ENCODE assay signal across 24 mouse cellular contexts in genomic region chr4:153632551-153632950, GRCm38 (mm10).
DNase-seq lines count a peak whose midpoint lies in the region; ATAC-seq and TF ChIP-seq lines count a peak whose summit lies in the region.
"Had no signal": no experiment of that assay in that cellular context is flagged by ENCODE, and none has a peak within 500 bp of the region (broad histone marks: within the 10 kb centered on the region; RNA-seq: fewer than 3 reads in every experiment).

No protein-coding gene starts in this region.

- no peaks in the 10 kb centered on the region for H3K27me3 ChIP-seq in forebrain, embryonic 16.5 days (replicated peaks; ENCODE audit: control insufficient read depth, insufficient read depth, low read length)
- H3K27me3 ChIP-seq in forebrain, embryonic 14.5 days (replicated peaks; ENCODE audit: control insufficient read depth, insufficient read depth, low read length), result no peaks in the 10 kb centered on the region
- no peaks in the 10 kb centered on the region; the same call in 1 of the 2 replicates for H3K27me3 ChIP-seq in midbrain, embryonic 15.5 days (replicated peaks)
- H3K27me3 ChIP-seq in midbrain, embryonic 16.5 days (ENCODE audit: control insufficient read depth, insufficient read depth, low read depth, low read length), result no peaks in the 10 kb centered on the region
- no peaks in the 10 kb centered on the region for H3K27me3 ChIP-seq in ES-Bruce4 (ENCODE audit: control insufficient read depth, insufficient read depth, low read length, poor library complexity, severe bottlenecking)
- no peaks in the 10 kb centered on the region for H3K27me3 ChIP-seq in kidney, adult 2 months (replicated peaks; ENCODE audit: control insufficient read depth, insufficient read depth, low read length)
- H3K27me3 ChIP-seq: hindbrain, embryonic 12.5 days; hindbrain, embryonic 15.5 days had no signal

- H3K4me2 ChIP-seq in forebrain, embryonic 16.5 days (ENCODE audit: low read length), result peak overlapping the region; percentile 22
- H3K4me2 ChIP-seq in forebrain, embryonic 14.5 days (ENCODE audit: low read length), result no peak overlapping the region
- peak overlapping the region; percentile 6; the same call in 1 of the 2 replicates for H3K4me2 ChIP-seq in midbrain, embryonic 15.5 days
- H3K4me2 ChIP-seq in midbrain, embryonic 16.5 days (ENCODE audit: low read length), result no peak overlapping the region
- H3K4me2 ChIP-seq: embryonic facial prominence, embryonic 13.5 days; heart, embryonic 11.5 days; hindbrain, embryonic 12.5 days; hindbrain, embryonic 15.5 days had no signal

- no peak overlapping the region for H3K27ac ChIP-seq in forebrain, embryonic 16.5 days (ENCODE audit: low read length)
- no peak overlapping the region for H3K27ac ChIP-seq in forebrain, embryonic 14.5 days (ENCODE audit: low read depth, low read length)
- H3K27ac ChIP-seq in midbrain, embryonic 15.5 days, result no peak overlapping the region
- no peak overlapping the region for H3K27ac ChIP-seq in midbrain, embryonic 16.5 days (ENCODE audit: low read length)
- peak overlapping the region; percentile 14 for H3K27ac ChIP-seq in ES-Bruce4 (ENCODE audit: insufficient read depth, low read length)
- no peak overlapping the region for H3K27ac ChIP-seq in kidney, adult 2 months (ENCODE audit: insufficient read depth, low read depth, low read length)
- H3K27ac ChIP-seq: embryonic facial prominence, embryonic 10.5 days; embryonic facial prominence, embryonic 13.5 days; gastrocnemius, adult 2 months had no signal

- H3K4me1 ChIP-seq in forebrain, embryonic 16.5 days (replicated peaks; ENCODE audit: control insufficient read depth, insufficient read depth, low read length), result peaks cover 18% of the 10 kb centered on the region
- H3K4me1 ChIP-seq in forebrain, embryonic 14.5 days (ENCODE audit: control insufficient read depth, insufficient read depth, low read length), result peaks cover 11% of the 10 kb centered on the region
- H3K4me1 ChIP-seq in midbrain, embryonic 15.5 days, result peaks cover 25% of the 10 kb centered on the region
- H3K4me1 ChIP-seq in midbrain, embryonic 16.5 days (ENCODE audit: control insufficient read depth, insufficient read depth, low read length), result peaks cover 13% of the 10 kb centered on the region
- peaks cover 6% of the 10 kb centered on the region for H3K4me1 ChIP-seq in ES-Bruce4 (ENCODE audit: control insufficient read depth, insufficient read depth, low read length)
- H3K4me1 ChIP-seq in kidney, adult 2 months (ENCODE audit: control insufficient read depth, insufficient read depth, low read length), result no peaks in the 10 kb centered on the region
- H3K4me1 ChIP-seq: embryonic facial prominence, embryonic 13.5 days had no signal

- no peaks in the 10 kb centered on the region for H3K36me3 ChIP-seq in forebrain, embryonic 16.5 days (ENCODE audit: control insufficient read depth, insufficient read depth)
- no peaks in the 10 kb centered on the region for H3K36me3 ChIP-seq in forebrain, embryonic 14.5 days (ENCODE audit: control insufficient read depth, insufficient read depth, low read length)
- no peaks in the 10 kb centered on the region for H3K36me3 ChIP-seq in midbrain, embryonic 15.5 days (replicated peaks)
- H3K36me3 ChIP-seq in midbrain, embryonic 16.5 days (ENCODE audit: control insufficient read depth, insufficient read depth, low read length), result no peaks in the 10 kb centered on the region
- no peaks in the 10 kb centered on the region for H3K36me3 ChIP-seq in ES-Bruce4 (ENCODE audit: control insufficient read depth, insufficient read depth, low read length, poor library complexity, severe bottlenecking)
- H3K36me3 ChIP-seq in kidney, adult 2 months (ENCODE audit: control insufficient read depth, insufficient read depth, low read length), result no peaks in the 10 kb centered on the region
- H3K36me3 ChIP-seq: embryonic facial prominence, embryonic 10.5 days; embryonic facial prominence, embryonic 13.5 days; hindbrain, embryonic 12.5 days; hindbrain, embryonic 15.5 days had no signal

- no peaks in the 10 kb centered on the region for H3K9me3 ChIP-seq in forebrain, embryonic 16.5 days (ENCODE audit: control insufficient read depth, low read length)
- no peaks in the 10 kb centered on the region for H3K9me3 ChIP-seq in forebrain, embryonic 14.5 days (replicated peaks; ENCODE audit: control insufficient read depth, low read length)
- no peaks in the 10 kb centered on the region for H3K9me3 ChIP-seq in midbrain, embryonic 15.5 days
- H3K9me3 ChIP-seq in midbrain, embryonic 16.5 days (replicated peaks; ENCODE audit: control insufficient read depth, low read length, poor library complexity, severe bottlenecking), result no peaks in the 10 kb centered on the region
- 0 out of 2 replicates have a peak, but pooled peaks cover 4% of the 10 kb centered on the region for H3K9me3 ChIP-seq in ES-Bruce4 (replicated peaks; ENCODE audit: control insufficient read depth, insufficient read depth, low read length, poor library complexity, severe bottlenecking)
- H3K9me3 ChIP-seq: embryonic facial prominence, embryonic 13.5 days; hindbrain, embryonic 15.5 days had no signal

- no peak for TF ChIP-seq POLR2A in ES-Bruce4 (IDR thresholded peaks at IDR 0.05; ENCODE audit: insufficient read depth, low read length)
- TF ChIP-seq POLR2A in kidney, adult 2 months (IDR thresholded peaks at IDR 0.05; ENCODE audit: low read depth, low read length), result no peak

- TF ChIP-seq CTCF in ES-Bruce4 (IDR thresholded peaks at IDR 0.05; ENCODE audit: low read depth, low read length), result no peak
- no peak for TF ChIP-seq CTCF in kidney, adult 2 months (conservative IDR thresholded peaks at IDR 0.05; ENCODE audit: insufficient read depth, insufficient read length, low read depth, low read length)

- no peak overlapping the region for H3K9ac ChIP-seq in forebrain, embryonic 16.5 days (replicated peaks; ENCODE audit: low read depth, low read length)
- no peak overlapping the region for H3K9ac ChIP-seq in forebrain, embryonic 14.5 days (ENCODE audit: low read length)
- no peak overlapping the region for H3K9ac ChIP-seq in midbrain, embryonic 15.5 days
- no peak overlapping the region for H3K9ac ChIP-seq in midbrain, embryonic 16.5 days (ENCODE audit: low read depth, low read length)
- no peak overlapping the region for H3K9ac ChIP-seq in ES-Bruce4 (ENCODE audit: low read depth, poor library complexity, severe bottlenecking)
- H3K9ac ChIP-seq: embryonic facial prominence, embryonic 13.5 days; hindbrain, embryonic 12.5 days; hindbrain, embryonic 15.5 days had no signal

- TF ChIP-seq EP300 in ES-Bruce4 (IDR thresholded peaks at IDR 0.05; ENCODE audit: insufficient read depth, low read depth, low read length), result no peak

- no peak for ATAC-seq in forebrain, embryonic 16.5 days
- ATAC-seq in forebrain, embryonic 14.5 days, result no peak
- ATAC-seq in midbrain, embryonic 15.5 days (replicated peaks), result no peak
- ATAC-seq in midbrain, embryonic 16.5 days, result no peak
- ATAC-seq: CD4-positive, CD25-positive, alpha-beta regulatory T cell, adult 4 months; intestine, postnatal 0 days had no signal

- no peak for DNase-seq in forebrain, embryonic 14.5 days (ENCODE audit: low spot score)
- peak; percentile 63 for DNase-seq in R1 (ENCODE audit: low read depth, low spot score)
- no peak for DNase-seq in kidney, adult 2 months
- DNase-seq in adrenal gland, postnatal 10 days, result no peak
- DNase-seq: adrenal gland, postnatal 14 days; cerebellum, adult 11 months; cerebellum, adult 8-10 months; cerebellum, postnatal 36 days; embryo, embryonic 11 days; gastrocnemius, adult 2 months; gastrocnemius, postnatal 14 days; heart, adult 11 months had no signal

- H3K4me3 ChIP-seq in forebrain, embryonic 16.5 days (replicated peaks; ENCODE audit: low read length), result no peak overlapping the region
- H3K4me3 ChIP-seq in forebrain, embryonic 14.5 days (ENCODE audit: low read depth, low read length), result no peak overlapping the region
- H3K4me3 ChIP-seq in midbrain, embryonic 15.5 days, result no peak overlapping the region
- H3K4me3 ChIP-seq in midbrain, embryonic 16.5 days (ENCODE audit: low read depth, low read length), result no peak overlapping the region
- H3K4me3 ChIP-seq in ES-Bruce4 (ENCODE audit: low read depth, low read length), result no peak overlapping the region
- H3K4me3 ChIP-seq in kidney, adult 2 months (ENCODE audit: insufficient read depth, low read depth, low read length), result no peak overlapping the region
- H3K4me3 ChIP-seq: embryonic facial prominence, embryonic 10.5 days; embryonic facial prominence, embryonic 13.5 days; erythroblast, embryonic 14.5 days; gastrocnemius, adult 2 months; hindbrain, embryonic 12.5 days; hindbrain, embryonic 15.5 days had no signal

- 61% methylated on average over 19 of the region's 19 CpGs for WGBS in forebrain, embryonic 16.5 days
- WGBS in forebrain, embryonic 14.5 days, result 62% methylated on average over 19 of the region's 19 CpGs
- 70% methylated on average over 19 of the region's 19 CpGs for WGBS in midbrain, embryonic 15.5 days
- WGBS in midbrain, embryonic 16.5 days, result 73% methylated on average over 19 of the region's 19 CpGs
- 91% methylated on average over 19 of the region's 19 CpGs for WGBS in kidney, adult 2 months

Comparison
In these comparisons a context has a peak if more than half of its experiments do, and no peak if none do; other contexts are left out.
1. H3K4me2 ChIP-seq: peak in forebrain, embryonic 16.5 days (single experiment) and midbrain, embryonic 15.5 days (single experiment); none in forebrain, embryonic 14.5 days (single experiment) and midbrain, embryonic 16.5 days (single experiment).